Mouse (Mus musculus) frontal cortex, postnatal 14 days (tissue): ENCODE measurements around the gene Trpm1.

Experiments
- DNase-seq, 2 experiments: peaks; one replicate each; pipeline ENCODE4 v3.0.0; 2022; ENCODE audit warnings: low spot score in 2 of 2

The Trpm1 gene

GRCm38 (mm10) chr7:64287414-64288091 is 133.9 kb downstream of the Trpm1 start, which contains the start of gene Mtmr10:
Mtmr10 (plus strand) TSS chr7:64287653.
- peak; percentile 96 to 98 for DNase-seq

GRCm38 (mm10) chr7:64289416-64289815 is 135.8 kb downstream of the Trpm1 start:
- DNase-seq, result no peak

GRCm38 (mm10) chr7:64290431-64290830 is 136.8 kb downstream of the Trpm1 start:
- no peak for DNase-seq

- DNase-seq, result no peak
These were observed 138.1 kb downstream of the Trpm1 start for GRCm38 (mm10) chr7:64291722-64292121.

- DNase-seq, result no peak
These were observed 142.8 kb downstream of the Trpm1 start for GRCm38 (mm10) chr7:64296286-64297010.

- DNase-seq, result no peak
These were observed 156.6 kb downstream of the Trpm1 start for GRCm38 (mm10) chr7:64310241-64310640.

- no peak for DNase-seq
These were observed 157.1 kb downstream of the Trpm1 start for GRCm38 (mm10) chr7:64310756-64311155.

- no peak for DNase-seq
These were observed 159.2 kb downstream of the Trpm1 start for GRCm38 (mm10) chr7:64312811-64313210.
